Mouse (Mus musculus) adrenal gland, postnatal 10 days (tissue): ENCODE results near the gene Haus3. TPM values are rescaled to one million over a fixed set of nuclear protein-coding genes. Genes with fewer than 3 reads are reported as not detected.

ENCODE experiments used
- DNase-seq: peaks from one replicate; pipeline ENCODE4 v3.0.0; 2021; ENCODE audit warnings: mixed read lengths
- total RNA-seq, 2 experiments: library from RNA; stranded (reverse); gene quantifications; 2 replicates each; pipeline ENCODE4 v1.2.3; 2021

Haus3 gene
- total RNA-seq, 2 experiments from 2014 or later: 9.3 to 9.8 TPM

GRCm38 (mm10) chr5:34186961-34187391, 17.6 kb upstream of the Haus3 start:
- DNase-seq: peak; percentile 82

GRCm38 (mm10) chr5:34186391-34186790, 17.1 kb upstream of the Haus3 start:
- DNase-seq: no peak

DNA sequence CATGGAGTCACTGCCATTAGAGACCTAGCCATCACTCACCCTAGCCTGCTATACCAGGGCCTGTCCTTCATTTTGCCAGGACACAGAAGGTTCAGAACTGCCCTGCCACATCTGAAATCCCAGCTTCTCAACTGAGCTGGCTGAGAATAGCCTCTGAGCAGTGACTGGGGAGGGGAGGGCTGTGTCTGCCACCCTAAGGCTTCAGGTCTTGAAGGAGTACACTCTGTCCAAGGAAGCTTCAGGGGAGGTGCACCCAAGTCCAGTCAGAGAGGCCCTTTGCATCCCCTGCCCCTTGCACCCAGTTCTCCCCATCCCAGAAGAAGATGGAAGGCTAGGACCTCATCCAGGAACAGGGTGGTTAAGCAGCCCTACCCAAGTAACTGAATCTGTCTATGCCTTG, 16.5 kb upstream of the Haus3 start:
- no peak for DNase-seq

- DNase-seq: peak; percentile 1
Observed at GRCm38 (mm10) chr5:34185051-34185580, 15.8 kb upstream of the Haus3 start.

- peak; percentile 3 for DNase-seq
Observed at GRCm38 (mm10) chr5:34183976-34184375, 14.6 kb upstream of the Haus3 start.

GRCm38 (mm10) chr5:34183156-34183880, 14.0 kb upstream of the Haus3 start:
- DNase-seq: peak; percentile 79

- peak; percentile 47 for DNase-seq
Observed at GRCm38 (mm10) chr5:34182486-34182885, 13.2 kb upstream of the Haus3 start.

DNA sequence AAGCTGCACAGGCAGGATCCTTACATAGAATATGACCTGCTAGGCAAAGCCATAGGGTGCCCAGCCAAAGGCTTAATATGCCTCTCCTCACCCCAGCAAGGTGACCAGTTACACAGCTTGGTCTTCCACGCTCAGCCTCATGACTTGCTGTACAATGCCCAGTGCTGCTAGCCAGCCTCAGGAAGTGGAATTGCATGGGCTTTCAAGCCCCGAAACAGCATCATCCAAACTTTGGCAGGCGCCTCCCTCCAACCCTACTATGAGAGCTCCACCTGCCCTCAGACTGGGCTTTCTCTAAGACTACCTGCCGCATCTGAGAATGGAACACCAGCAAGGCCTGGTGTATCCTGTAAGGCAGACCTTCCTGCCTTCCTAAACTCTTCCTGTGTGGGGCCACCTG, 8.5 kb upstream of the Haus3 start:
- peak; percentile 0 for DNase-seq

DNA sequence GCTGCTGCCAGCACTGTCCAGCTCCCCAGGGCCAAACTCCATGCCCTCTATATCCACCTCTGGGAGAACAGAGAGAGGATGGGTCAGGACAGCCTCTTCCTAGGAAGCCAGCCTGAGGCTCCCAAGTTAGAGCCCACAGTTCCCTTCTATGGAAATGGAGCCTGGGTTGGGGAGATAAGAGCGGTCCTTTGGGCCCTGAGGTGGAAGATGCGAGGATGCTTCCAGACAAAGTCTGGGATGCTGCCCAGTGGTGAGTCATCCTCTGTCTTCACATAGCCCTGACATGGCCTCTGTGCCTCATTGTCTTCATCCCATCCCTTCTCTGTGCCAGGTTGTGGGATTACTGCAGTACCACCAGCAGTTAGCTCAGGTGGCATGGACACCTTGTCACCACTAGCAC, 7.8 kb upstream of the Haus3 start:
- DNase-seq: peak; percentile 35

DNA sequence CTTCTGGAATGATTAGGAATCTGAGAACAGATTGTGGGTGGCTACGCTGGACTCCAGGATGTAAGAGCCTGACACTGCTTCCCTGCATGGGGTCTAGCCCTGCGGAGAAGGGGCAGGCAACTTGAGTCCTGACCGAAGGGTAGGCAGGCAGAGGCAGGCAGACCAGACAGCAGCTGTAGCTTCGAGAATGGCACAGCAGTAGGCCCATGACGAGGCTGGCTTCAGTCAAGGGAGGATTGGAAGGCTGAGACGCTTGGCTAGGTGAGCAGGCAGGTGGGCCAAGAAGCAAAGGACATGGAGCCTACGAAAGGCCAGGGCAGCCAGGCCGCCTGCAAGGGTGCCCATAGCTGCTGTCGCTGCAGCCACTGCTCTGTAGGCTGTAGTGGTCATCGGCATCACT, 7.4 kb upstream of the Haus3 start:
- peak; percentile 1 for DNase-seq

DNA sequence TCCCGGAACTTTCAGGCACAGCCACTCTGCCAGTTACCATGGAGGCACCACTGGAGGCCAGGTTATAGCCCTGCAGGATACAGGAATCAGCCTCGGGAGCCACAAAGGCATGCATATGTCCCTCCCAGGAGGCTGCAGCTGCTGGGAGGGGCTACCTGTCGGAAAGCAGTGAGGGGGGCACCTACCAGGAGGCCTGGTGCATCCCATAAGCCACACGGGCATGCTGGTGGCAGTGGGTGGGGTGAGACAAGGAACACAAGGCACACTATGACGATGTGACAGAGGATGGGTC, 6.0 kb upstream of the Haus3 start:
- DNase-seq: peak; percentile 5

- DNase-seq: no peak
Observed at GRCm38 (mm10) chr5:34174550-34175402, 5.4 kb upstream of the Haus3 start.

DNA sequence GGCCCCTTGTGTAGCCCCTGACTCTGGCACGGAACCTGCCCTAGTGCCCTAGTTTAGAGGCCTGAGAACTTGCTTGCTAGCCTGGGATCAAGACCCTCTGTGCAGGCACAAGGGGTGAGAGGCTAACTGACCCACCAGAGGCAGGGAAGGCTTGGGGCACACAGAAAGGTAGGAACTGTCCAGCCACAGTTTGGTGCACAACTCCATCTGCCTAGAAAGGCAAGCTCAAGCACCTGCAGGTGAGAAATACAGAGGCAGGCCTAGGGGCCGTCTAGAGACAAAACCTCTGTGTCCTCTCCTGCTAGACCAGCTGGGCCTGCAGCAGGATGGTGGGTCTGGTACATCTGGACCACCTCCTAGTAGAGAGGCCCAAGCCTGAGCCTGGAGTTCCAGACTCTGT, 4.7 kb upstream of the Haus3 start:
- DNase-seq: no peak

GRCm38 (mm10) chr5:34170726-34171125, 1.4 kb upstream of the Haus3 start:
- DNase-seq: peak; percentile 17

- DNase-seq: no peak
Observed at GRCm38 (mm10) chr5:34169954-34170353, 627 bp upstream of the Haus3 start.

- no peak for DNase-seq
Observed at GRCm38 (mm10) chr5:34167857-34168256, 1.5 kb downstream of the Haus3 start.

DNA sequence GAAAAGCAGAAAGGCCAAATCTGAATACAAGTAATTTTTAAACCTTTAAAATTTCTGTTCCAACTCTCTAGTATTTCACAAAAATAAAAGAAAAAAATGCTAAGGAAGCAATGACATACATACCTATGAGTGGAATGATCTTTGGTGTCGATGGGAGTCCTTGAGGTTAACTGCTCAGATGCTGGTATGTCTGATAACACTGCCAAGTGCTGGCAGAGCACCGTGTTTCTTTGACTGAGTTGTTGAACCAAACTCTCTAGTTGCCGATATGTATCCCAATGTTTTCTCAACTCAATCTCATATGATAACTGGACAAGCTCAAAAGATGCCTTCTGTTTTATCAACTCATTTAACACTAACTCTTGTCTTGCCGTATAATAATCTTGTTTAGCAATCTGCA, 3.5 kb downstream of the Haus3 start:
- DNase-seq: no peak

DNA sequence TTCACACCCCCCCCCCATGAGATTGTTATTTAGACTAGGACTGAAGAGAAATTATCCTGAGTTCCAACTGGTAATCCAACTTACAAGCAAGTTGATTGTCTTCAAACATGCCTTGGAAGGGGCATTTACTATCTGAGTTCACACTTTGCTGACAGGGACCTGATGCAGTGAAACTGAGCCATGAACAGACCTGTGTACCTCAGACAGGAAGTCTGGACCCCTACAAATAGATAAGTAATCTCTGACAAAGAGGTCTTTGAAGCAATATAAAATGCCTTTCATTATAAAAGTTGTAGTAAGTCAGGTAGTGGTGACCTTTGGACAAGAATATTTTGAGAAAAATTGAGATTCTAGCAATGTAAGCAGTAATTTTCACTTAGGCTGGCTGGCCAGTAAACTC, 20.9 kb downstream of the Haus3 start:
- no peak for DNase-seq

DNA sequence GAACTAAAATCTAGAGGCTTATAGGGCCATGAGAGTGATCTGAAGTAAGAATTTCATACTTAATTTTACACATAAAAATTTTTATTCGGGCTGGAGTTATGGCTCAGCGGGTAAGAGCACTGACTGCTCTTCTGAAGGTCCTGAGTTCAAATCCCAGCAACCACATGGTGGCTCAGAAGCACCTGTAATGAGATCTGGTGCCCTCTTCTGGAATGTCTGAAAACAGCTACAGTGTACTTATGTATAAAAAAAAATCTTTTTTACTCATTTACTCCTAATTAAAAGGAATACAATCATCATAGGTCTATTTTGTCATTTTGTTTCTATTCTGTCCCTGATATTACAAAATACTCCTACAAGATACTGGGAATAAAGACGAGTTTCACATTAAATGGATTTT, 21.8 kb downstream of the Haus3 start:
- DNase-seq: no peak

DNA sequence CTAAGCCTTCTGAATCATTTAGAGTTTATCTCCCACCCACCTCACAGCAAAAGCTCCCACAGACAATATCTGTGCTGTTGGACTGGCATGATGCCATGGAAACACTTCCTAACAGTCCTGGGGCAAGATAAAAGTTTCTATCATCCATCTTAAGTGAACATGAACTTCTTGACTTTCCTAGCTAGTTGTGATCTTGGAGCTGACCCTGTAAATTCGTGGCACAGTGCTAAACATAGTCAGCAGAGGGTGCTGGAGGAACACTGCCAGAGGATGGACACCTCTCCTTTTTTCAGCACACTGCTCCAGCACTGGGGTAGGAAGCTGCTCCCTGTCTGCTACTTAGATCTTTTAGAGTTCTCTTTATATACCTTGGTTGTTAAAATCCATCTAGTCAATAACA, 29.6 kb downstream of the Haus3 start:
- DNase-seq: peak; percentile 46

GRCm38 (mm10) chr5:34132731-34133130, 36.6 kb downstream of the Haus3 start:
- no peak for DNase-seq

DNA sequence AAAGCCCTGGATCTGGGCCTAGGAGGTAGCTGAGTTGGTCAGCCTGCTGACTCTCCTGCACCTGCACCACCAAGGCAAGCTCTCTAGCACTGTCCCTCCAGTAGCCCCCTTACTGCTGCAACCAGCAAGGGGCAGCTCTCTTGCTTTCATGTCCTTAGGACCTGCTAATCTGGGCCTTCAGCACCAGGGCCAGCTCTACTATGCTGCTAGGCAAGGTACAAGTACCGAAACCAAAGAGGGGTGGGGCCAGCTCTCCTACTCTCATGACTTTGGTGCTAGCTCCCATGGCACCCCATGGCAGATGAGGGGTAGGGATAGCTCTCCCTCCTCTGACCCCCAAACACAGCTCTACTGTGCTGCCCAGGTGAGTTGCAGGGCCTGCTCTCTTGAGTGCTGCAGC, 45.2 kb downstream of the Haus3 start:
- no peak for DNase-seq

DNA sequence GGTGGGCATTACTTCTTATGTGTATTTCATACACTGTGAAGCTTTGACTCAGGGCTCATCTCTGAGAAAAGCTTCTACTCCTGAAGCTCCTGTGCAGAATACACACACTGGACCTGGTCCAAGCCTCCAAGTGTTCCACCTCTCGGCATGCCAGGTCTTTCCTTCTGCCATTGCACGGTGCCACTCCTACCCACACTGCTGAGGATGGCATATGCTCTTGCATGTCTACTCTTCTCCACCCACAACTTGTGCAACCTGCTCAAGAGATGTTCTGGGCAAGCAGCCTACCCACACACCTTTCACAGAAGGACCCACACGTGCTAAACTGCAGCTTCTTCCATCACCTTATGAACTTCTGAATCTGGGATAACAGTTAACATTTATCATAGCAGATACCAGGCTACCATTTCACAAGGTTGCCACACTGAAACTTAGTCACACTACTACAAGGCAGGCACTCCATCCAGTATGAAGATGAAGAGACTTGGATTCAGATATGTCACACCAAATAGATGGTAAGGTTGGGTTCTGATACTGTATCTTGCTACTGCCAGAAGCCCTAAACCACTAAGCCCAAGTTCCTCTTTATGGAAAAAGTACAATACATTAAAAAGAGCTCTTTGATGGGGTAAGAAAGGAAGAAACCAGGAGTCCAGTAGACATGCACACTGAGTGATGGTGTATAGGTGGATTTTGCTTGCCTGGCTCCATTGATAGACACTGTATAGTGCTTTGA, 50.0 kb downstream of the Haus3 start:
- no peak for DNase-seq
